8 mouse cellular contexts compared by ENCODE assay signal in genomic region chr1:137323884-137324594, GRCm38 (mm10).
DNase-seq lines count a peak whose midpoint lies in the region; ATAC-seq and TF ChIP-seq lines count a peak whose summit lies in the region.

No protein-coding gene starts in this region.

- peak; percentile 43 for TF ChIP-seq CTCF in kidney, adult 2 months (conservative IDR thresholded peaks at IDR 0.05; ENCODE audit: insufficient read depth, insufficient read length, low read depth, low read length)
- TF ChIP-seq CTCF in midbrain, postnatal 0 days (IDR thresholded peaks at IDR 0.05): peak; percentile 53

- H3K27me3 ChIP-seq in kidney, adult 2 months (replicated peaks; ENCODE audit: control insufficient read depth, insufficient read depth, low read length): no peaks in the 10 kb centered on the region
- H3K27me3 ChIP-seq in midbrain, postnatal 0 days (ENCODE audit: insufficient read depth, low read length): no peaks in the 10 kb centered on the region

- ATAC-seq in midbrain, postnatal 0 days (ENCODE audit: low FRiP score): no peak

- DNase-seq in kidney, adult 2 months: no peak
- DNase-seq in kidney, adult 11 months: no peak
- DNase-seq in c-Kit-positive CD71-positive TER-119-positive erythroid progenitor cells, embryonic 14.5 days (ENCODE audit: low spot score): peak; percentile 5
- peak; percentile 80 for DNase-seq in forelimb bud, embryonic 11.5 days (ENCODE audit: low read depth, low spot score)
- DNase-seq in kidney, postnatal 4 days: peak; percentile 27 to 34
- peak; percentile 41 for DNase-seq in midbrain, postnatal 0 days (ENCODE audit: low spot score)
- DNase-seq in ovary, postnatal 10 days (ENCODE audit: low spot score): no peak
- no peak for DNase-seq in layer of hippocampus, postnatal 14 days (ENCODE audit: low spot score in 2 of 2)

- no peaks in the 10 kb centered on the region for H3K4me1 ChIP-seq in kidney, adult 2 months (ENCODE audit: control insufficient read depth, insufficient read depth, low read length)
- no peaks in the 10 kb centered on the region for H3K4me1 ChIP-seq in midbrain, postnatal 0 days (ENCODE audit: insufficient read depth, low read length)

- H3K27ac ChIP-seq in kidney, adult 2 months (ENCODE audit: insufficient read depth, low read depth, low read length): no peak overlapping the region
- H3K27ac ChIP-seq in midbrain, postnatal 0 days (ENCODE audit: low read depth, low read length): no peak overlapping the region

- no peak overlapping the region for H3K4me3 ChIP-seq in kidney, adult 2 months (ENCODE audit: insufficient read depth, low read depth, low read length)
- no peak overlapping the region for H3K4me3 ChIP-seq in midbrain, postnatal 0 days (ENCODE audit: low read depth, low read length)

- H3K36me3 ChIP-seq in kidney, adult 2 months (ENCODE audit: control insufficient read depth, insufficient read depth, low read length): no peaks in the 10 kb centered on the region
- no peaks in the 10 kb centered on the region for H3K36me3 ChIP-seq in midbrain, postnatal 0 days (ENCODE audit: insufficient read depth, low read length)

- H3K9me3 ChIP-seq in midbrain, postnatal 0 days (ENCODE audit: low read length): no peaks in the 10 kb centered on the region

- WGBS in kidney, adult 2 months: 55% methylated on average over 8 of the region's 8 CpGs
- 42% methylated on average over 8 of the region's 8 CpGs for WGBS in midbrain, postnatal 0 days

- H3K9ac ChIP-seq in midbrain, postnatal 0 days (replicated peaks; ENCODE audit: low read length, poor library complexity, severe bottlenecking): no peak overlapping the region

- TF ChIP-seq POLR2A in kidney, adult 2 months (IDR thresholded peaks at IDR 0.05; ENCODE audit: low read depth, low read length): no peak

- H3K4me2 ChIP-seq in midbrain, postnatal 0 days (ENCODE audit: low read depth, low read length, poor library complexity, severe bottlenecking): no peak overlapping the region

Comparison
In these comparisons a context has a peak if more than half of its experiments do, and no peak if none do; other contexts are left out.
1. DNase-seq: peak in c-Kit-positive CD71-positive TER-119-positive erythroid progenitor cells, embryonic 14.5 days (single experiment), forelimb bud, embryonic 11.5 days (single experiment), kidney, postnatal 4 days (2 of 2) and midbrain, postnatal 0 days (single experiment); none in kidney, adult 2 months (single experiment), kidney, adult 11 months (single experiment), ovary, postnatal 10 days (single experiment) and layer of hippocampus, postnatal 14 days (0 of 2).